Mouse (Mus musculus): ENCODE data around the gene Abcc5. TPM values are rescaled to one million over a fixed set of nuclear protein-coding genes. Genes with fewer than 3 reads are reported as not detected.

The Abcc5 gene
- polyA plus RNA-seq, 1 experiment from 2014 or later, result 39.4 TPM

GRCm38 (mm10) chr16:20334918-20335317 is 91.3 kb downstream of the Abcc5 start:
- no peak overlapping the region for H3K27ac ChIP-seq
- H3K4me2 ChIP-seq (replicated peaks), result no peak overlapping the region
- H3K4me3 ChIP-seq (replicated peaks), result no peak overlapping the region
- peaks cover 6% of the 10 kb centered on the region; the same call in 1 of the 2 replicates for H3K36me3 ChIP-seq
- ATAC-seq, result no peak
- H3K27me3 ChIP-seq (replicated peaks), result no peaks in the 10 kb centered on the region
- no peaks in the 10 kb centered on the region for H3K4me1 ChIP-seq (replicated peaks)
- no peaks in the 10 kb centered on the region for H3K9me3 ChIP-seq
- no peak overlapping the region for H3K9ac ChIP-seq
- WGBS, result 94% methylated on average over 8 of the region's 8 CpGs

- Histone ChIP-seq H3K9ac (no peak overlapping the region), H3K27me3 (replicated peaks) (no peaks in the 10 kb centered on the region), H3K4me3 (replicated peaks) (no peak overlapping the region), H3K27ac (no peak overlapping the region), H3K36me3 (no peaks in the 10 kb centered on the region), H3K4me1 (replicated peaks) (no peaks in the 10 kb centered on the region), H3K9me3 (no peaks in the 10 kb centered on the region), H3K4me2 (replicated peaks) (no peak overlapping the region)
- 88% methylated on average over 5 of the region's 5 CpGs for WGBS
- ATAC-seq, result no peak
Measured at GRCm38 (mm10) chr16:20328306-20328705, 97.9 kb downstream of the Abcc5 start.

- Histone ChIP-seq H3K36me3 (no peaks in the 10 kb centered on the region), H3K9me3 (no peaks in the 10 kb centered on the region), H3K4me3 (replicated peaks) (no peak within 1 kb of the TSS), H3K4me1 (replicated peaks) (no peaks in the 10 kb centered on the region), H3K4me2 (replicated peaks) (no peak within 1 kb of the TSS), H3K9ac (no peak within 1 kb of the TSS), H3K27me3 (replicated peaks) (no peaks in the 10 kb centered on the region), H3K27ac (no peak within 1 kb of the TSS)
- no peak for ATAC-seq
- 63% methylated on average over 5 of the region's 5 CpGs for WGBS
Measured at GRCm38 (mm10) chr16:20325286-20325685, 100.9 kb downstream of the Abcc5 start, which contains the start of gene Cyp2ab1. Gene Cyp2ab1, minus strand, starts transcription at chr16:20325404.

- H3K4me3 ChIP-seq (replicated peaks), result no peak overlapping the region
Measured at GRCm38 (mm10) chr16:20323907-20324306, 102.3 kb downstream of the Abcc5 start.

DNA sequence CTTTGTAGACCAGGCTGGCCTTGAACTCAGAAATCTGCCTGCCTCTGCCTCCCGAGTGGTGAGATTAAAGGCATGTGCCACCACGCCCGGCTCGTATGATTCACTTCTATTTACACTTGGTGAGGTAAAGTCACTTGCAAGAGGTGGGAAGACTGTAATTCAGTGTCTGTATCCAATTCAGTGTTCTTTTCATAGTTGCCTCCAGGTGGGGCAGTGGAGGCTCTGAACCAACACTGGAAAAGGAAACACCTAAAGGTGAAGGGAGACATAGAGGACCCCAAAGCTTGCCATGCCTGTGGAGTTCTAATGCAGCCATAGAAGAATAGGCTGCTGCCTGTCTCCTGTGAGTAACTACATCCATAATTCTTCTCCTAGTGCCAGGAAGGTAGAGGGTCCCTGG is 103.9 kb downstream of the Abcc5 start:
- no peak for ATAC-seq
- no peak overlapping the region for H3K27ac ChIP-seq
- H3K4me1 ChIP-seq (replicated peaks), result no peaks in the 10 kb centered on the region
- no peak overlapping the region for H3K4me2 ChIP-seq (replicated peaks)
- no peak overlapping the region for H3K4me3 ChIP-seq (replicated peaks)
- no peaks in the 10 kb centered on the region for H3K27me3 ChIP-seq (replicated peaks)
- H3K36me3 ChIP-seq, result no peaks in the 10 kb centered on the region
- H3K9me3 ChIP-seq, result no peaks in the 10 kb centered on the region
- 79% methylated on average over 4 of the region's 4 CpGs for WGBS
- no peak overlapping the region for H3K9ac ChIP-seq

More at GRCm38 (mm10) chr16:20323907-20324306, 102.3 kb downstream of the Abcc5 start:
- no peak for ATAC-seq
- H3K4me1 ChIP-seq (replicated peaks), result no peaks in the 10 kb centered on the region
- no peaks in the 10 kb centered on the region for H3K36me3 ChIP-seq
- WGBS, result 66% methylated on average over 5 of the region's 5 CpGs
- no peaks in the 10 kb centered on the region for H3K9me3 ChIP-seq
- H3K4me2 ChIP-seq (replicated peaks), result no peak overlapping the region
- no peaks in the 10 kb centered on the region for H3K27me3 ChIP-seq (replicated peaks)
- H3K27ac ChIP-seq, result no peak overlapping the region
- H3K9ac ChIP-seq, result no peak overlapping the region

DNA sequence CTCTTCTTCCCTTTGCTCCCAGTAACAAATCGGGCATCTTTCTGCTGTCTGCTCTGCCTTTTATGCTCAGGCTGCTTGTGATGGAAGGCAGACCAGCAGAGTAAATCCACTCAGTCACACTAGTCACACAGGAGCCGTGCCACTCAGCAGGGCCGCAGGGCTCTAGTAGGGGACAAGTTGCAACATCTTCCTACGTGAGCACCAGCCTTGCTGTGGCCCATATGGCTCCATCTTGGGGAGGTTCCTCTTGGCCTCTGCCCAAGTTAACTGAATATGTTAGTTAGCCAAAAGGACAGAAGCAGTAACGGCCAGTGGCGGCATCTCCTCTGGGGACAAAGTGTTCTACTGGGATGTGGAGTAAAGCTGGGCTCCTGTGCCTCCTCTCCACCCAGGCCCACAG is 109.4 kb downstream of the Abcc5 start:
- no peaks in the 10 kb centered on the region for H3K4me1 ChIP-seq (replicated peaks)
- no peaks in the 10 kb centered on the region for H3K36me3 ChIP-seq
- no peak overlapping the region for H3K9ac ChIP-seq
- no peaks in the 10 kb centered on the region for H3K9me3 ChIP-seq
- no peak for ATAC-seq
- H3K27me3 ChIP-seq (replicated peaks), result no peaks in the 10 kb centered on the region
- WGBS, result 82% methylated on average over 6 of the region's 6 CpGs
- H3K4me2 ChIP-seq (replicated peaks), result no peak overlapping the region
- H3K27ac ChIP-seq, result no peak overlapping the region
- no peak overlapping the region for H3K4me3 ChIP-seq (replicated peaks)

GRCm38 (mm10) chr16:20315266-20315665 is 110.9 kb downstream of the Abcc5 start:
- H3K9me3 ChIP-seq, result no peaks in the 10 kb centered on the region
- H3K9ac ChIP-seq, result no peak overlapping the region
- H3K27ac ChIP-seq, result no peak overlapping the region
- H3K27me3 ChIP-seq (replicated peaks), result no peaks in the 10 kb centered on the region
- no peak overlapping the region for H3K4me3 ChIP-seq (replicated peaks)
- no peaks in the 10 kb centered on the region for H3K36me3 ChIP-seq
- WGBS, result 84% methylated on average over 4 of the region's 4 CpGs
- no peak for ATAC-seq
- H3K4me1 ChIP-seq (replicated peaks), result no peaks in the 10 kb centered on the region
- no peak overlapping the region for H3K4me2 ChIP-seq (replicated peaks)

DNA sequence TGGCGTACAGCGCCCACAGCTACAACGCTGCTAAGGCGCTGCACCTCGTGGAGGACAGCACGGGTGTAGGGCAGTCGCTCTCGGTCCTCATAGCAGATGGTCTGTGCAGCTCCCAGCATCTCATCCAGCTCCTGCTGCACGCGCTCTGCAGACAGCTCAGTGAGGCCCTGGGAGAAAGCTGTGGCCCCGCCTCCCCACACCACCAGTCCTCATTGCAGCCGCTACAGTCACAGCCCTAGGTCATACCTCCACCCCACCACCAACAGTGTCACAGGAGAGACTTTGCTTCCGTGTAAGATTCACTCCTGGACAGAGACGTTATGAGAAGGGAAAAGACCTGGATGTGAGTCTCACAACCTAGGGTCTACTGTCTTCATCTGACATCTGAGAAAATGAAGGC is 113.9 kb downstream of the Abcc5 start:
- no peaks in the 10 kb centered on the region for H3K9me3 ChIP-seq
- H3K27ac ChIP-seq, result no peak overlapping the region
- ATAC-seq, result no peak
- 61% methylated on average over 14 of the region's 14 CpGs for WGBS
- no peak overlapping the region for H3K9ac ChIP-seq
- H3K4me1 ChIP-seq (replicated peaks), result no peaks in the 10 kb centered on the region
- H3K4me2 ChIP-seq (replicated peaks), result no peak overlapping the region
- no peaks in the 10 kb centered on the region for H3K36me3 ChIP-seq
- H3K27me3 ChIP-seq (replicated peaks), result no peaks in the 10 kb centered on the region
- H3K4me3 ChIP-seq (replicated peaks), result no peak overlapping the region

GRCm38 (mm10) chr16:20301770-20302649 is 124.2 kb downstream of the Abcc5 start, which contains the start of gene Parl:
Gene Parl, minus strand, starts transcription at chr16:20302387.
- WGBS, result under 1% methylated on average over 52 of the region's 52 CpGs
- H3K4me2 ChIP-seq (replicated peaks), result peak within 1 kb of the TSS; percentile 65
- peak within 1 kb of the TSS; percentile 78 for H3K9ac ChIP-seq
- H3K4me3 ChIP-seq (replicated peaks), result peak within 1 kb of the TSS; percentile 92
- peak; percentile 95 for ATAC-seq
- H3K27me3 ChIP-seq (replicated peaks), result no peaks in the 10 kb centered on the region
- H3K27ac ChIP-seq, result peak within 1 kb of the TSS; percentile 75
- peaks cover 15% of the 10 kb centered on the region for H3K4me1 ChIP-seq (replicated peaks)
- H3K36me3 ChIP-seq, result peaks cover 2% of the 10 kb centered on the region
- H3K9me3 ChIP-seq, result no peaks in the 10 kb centered on the region

- Histone ChIP-seq H3K4me3 (replicated peaks) (no peak overlapping the region), H3K4me1 (replicated peaks) (peaks cover 15% of the 10 kb centered on the region), H3K36me3 (peaks cover 8% of the 10 kb centered on the region), H3K9ac (no peak overlapping the region), H3K4me2 (replicated peaks) (peak overlapping the region; percentile 65; the same call in 1 of the 2 replicates), H3K27me3 (replicated peaks) (no peaks in the 10 kb centered on the region), H3K27ac (no peak overlapping the region), H3K9me3 (no peaks in the 10 kb centered on the region)
- 95% methylated on average over 2 of the region's 2 CpGs for WGBS
- no peak for ATAC-seq
Measured at GRCm38 (mm10) chr16:20300076-20300475, 126.1 kb downstream of the Abcc5 start.
